Mouse (Mus musculus): ENCODE data around the gene Mob3a.

GRCm38 (mm10) chr10:80744262-80744661 lies 42.5 kb upstream of the Mob3a start:
- TF ChIP-seq CTCF (IDR thresholded peaks at IDR 0.05; ENCODE audit: low read depth) (no peak), EP300 (IDR thresholded peaks at IDR 0.05; ENCODE audit: low read depth) (no peak)

Data from heart, postnatal 0 days (tissue).